Mouse (Mus musculus) bone marrow, adult 2 months (tissue): ENCODE measurements at regions not wholly inside any gene's neighbourhood (a gene's known extent, or its start where the extent isn't known, plus 50 kb on each side); places are given as distances from the start of the nearest gene placed in this dataset.

Source experiments
- CTCF ChIP-seq: fragments of 200-500 bp; IDR thresholded peaks from 2 replicates; pipeline ENCODE4 v1.5.1; 2011; ENCODE audit warnings: low read length, control low read depth; ENCODE audit not compliant: control insufficient read depth, insufficient read depth
- POLR2A ChIP-seq: fragments of 200-500 bp; IDR thresholded peaks from 2 replicates; pipeline ENCODE4 v1.6.1; 2011; ENCODE audit warnings: low read depth, mild to moderate bottlenecking, control low read depth, low read length, borderline replicate concordance; ENCODE audit not compliant: control insufficient read depth

GRCm38 (mm10) chr13:28718868-28719265 lies 234.6 kb downstream of the Sox4 start:
- TF ChIP-seq CTCF (no peak), POLR2A (no peak)
